Mouse (Mus musculus) limb, embryonic 14.5 days (tissue): ENCODE data around the gene Thg1l. TPM values are rescaled to one million over a fixed set of nuclear protein-coding genes. Genes with fewer than 3 reads are reported as not detected.

ENCODE experiments used
- ATAC-seq: fragments of 200-750 bp; cut with Nextera tagmentation; 2 replicates; pipeline ENCODE4 v1.8.0; 2017; ENCODE audit warnings: low read depth, moderate number of reproducible peaks, moderate TSS enrichment; ENCODE audit not compliant: low FRiP score
- DNase-seq: peaks from one replicate; pipeline ENCODE4 v3.0.0-alpha.2; 2015; ENCODE audit warnings: low spot score
- H3K27ac ChIP-seq: fragments of 300-500 bp; sonication (generic); replicated peaks from 2 replicates; pipeline ENCODE4 v1.5.1; 2014; ENCODE audit warnings: low read depth, mild to moderate bottlenecking, low read length, moderate library complexity, mixed read lengths
- H3K27me3 ChIP-seq: fragments of 300-500 bp; sonication (generic); 2 replicates; pipeline ENCODE4 v1.6.1; 2014; ENCODE audit warnings: low read length, mixed read lengths; ENCODE audit not compliant: control insufficient read depth, insufficient read depth
- H3K36me3 ChIP-seq: fragments of 300-500 bp; sonication (generic); 2 replicates; pipeline ENCODE4 v1.6.1; 2014; ENCODE audit warnings: mild to moderate bottlenecking, low read length, moderate library complexity, mixed read lengths; ENCODE audit not compliant: control insufficient read depth, insufficient read depth
- H3K4me1 ChIP-seq: fragments of 300-500 bp; sonication (generic); 2 replicates; pipeline ENCODE4 v1.6.1; 2014; ENCODE audit warnings: antibody characterized with exemption, low read length, mixed read lengths; ENCODE audit not compliant: control insufficient read depth, insufficient read depth
- H3K4me2 ChIP-seq: fragments of 300-500 bp; sonication (generic); replicated peaks from 2 replicates; pipeline ENCODE4 v1.6.1; 2014; ENCODE audit warnings: low read depth, mild to moderate bottlenecking, low read length, moderate library complexity; ENCODE audit not compliant: severe bottlenecking
- H3K4me3 ChIP-seq: fragments of 300-500 bp; sonication (generic); replicated peaks from 2 replicates; pipeline ENCODE4 v1.5.1; 2014; ENCODE audit warnings: low read length
- H3K9ac ChIP-seq: fragments of 300-500 bp; sonication (generic); 2 replicates; pipeline ENCODE4 v1.6.1; 2014; ENCODE audit warnings: mild to moderate bottlenecking, low read depth, low read length, moderate library complexity; ENCODE audit not compliant: severe bottlenecking
- H3K9me3 ChIP-seq: fragments of 300-500 bp; sonication (generic); 2 replicates; pipeline ENCODE4 v1.6.1; 2016; ENCODE audit warnings: low read length; ENCODE audit not compliant: control insufficient read depth
- POLR2A ChIP-seq: fragments of 200-500 bp; IDR thresholded peaks from 2 replicates; pipeline ENCODE4 v1.8.0; 2012; ENCODE audit warnings: inconsistent platforms, mild to moderate bottlenecking, moderate library complexity, borderline replicate concordance; ENCODE audit not compliant: insufficient read depth, insufficient read length; ENCODE audit errors: extremely low read depth
- WGBS: fragments of 180-500 bp; shearing (Covaris S2); extraction: QIAGEN DNeasy Blood & Tissue Kit; methylation state at CpG from one replicate; pipeline ENCODE4 v1.1.7; 2014; 5-methylcytosine and 5-hydroxymethylcytosine counted together
- polyA plus RNA-seq, 2 experiments: library from polyadenylated mRNA; depleted of rRNA in 1 of 2; stranded (reverse) in 1 of 2; unstranded in 1 of 2; fragments of >200 nt; fragmentation: Nextera tagmentation in 1 of 2; extraction: Ambion mirVana in 1 of 2; gene quantifications; 2 replicates each; pipeline versions ENCODE4 v1.2.1 to v1.2.3; 2012 to 2014

The Thg1l gene
- polyA plus RNA-seq, 2 experiments: 11.2 to 15.0 TPM

DNA sequence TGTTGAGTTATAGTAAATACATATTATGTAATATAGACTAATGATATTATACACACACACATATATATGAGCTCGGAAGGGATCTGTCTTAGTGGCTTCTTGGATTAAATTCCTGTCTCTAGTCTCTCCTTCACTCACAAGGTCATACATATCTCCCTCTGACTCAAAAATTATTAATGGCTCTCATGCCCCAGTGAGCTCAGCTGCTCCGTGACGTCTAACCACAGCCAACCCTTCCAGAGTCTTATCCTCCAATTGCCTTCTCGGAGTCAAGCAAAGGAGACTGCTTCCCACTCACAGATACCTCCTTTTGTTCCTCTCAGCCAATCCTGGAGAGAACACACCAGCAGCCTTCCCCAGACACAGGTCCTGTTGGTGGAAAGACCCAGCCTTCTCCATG is 36.5 kb downstream of the Thg1l start:
- ATAC-seq (no peak), DNase-seq (no peak)
- no peaks in the 10 kb centered on the region for H3K9me3 ChIP-seq
- no peak for TF ChIP-seq POLR2A
- no peaks in the 10 kb centered on the region for H3K36me3 ChIP-seq
- no peaks in the 10 kb centered on the region for H3K27me3 ChIP-seq
- H3K4me3 ChIP-seq: no peak overlapping the region
- 85% methylated on average over 4 of the region's 4 CpGs for WGBS
- H3K9ac ChIP-seq: no peak overlapping the region
- no peak overlapping the region for H3K27ac ChIP-seq
- no peak overlapping the region for H3K4me2 ChIP-seq
- H3K4me1 ChIP-seq: 0 out of 2 replicates have a peak, but pooled peaks cover 7% of the 10 kb centered on the region

DNA sequence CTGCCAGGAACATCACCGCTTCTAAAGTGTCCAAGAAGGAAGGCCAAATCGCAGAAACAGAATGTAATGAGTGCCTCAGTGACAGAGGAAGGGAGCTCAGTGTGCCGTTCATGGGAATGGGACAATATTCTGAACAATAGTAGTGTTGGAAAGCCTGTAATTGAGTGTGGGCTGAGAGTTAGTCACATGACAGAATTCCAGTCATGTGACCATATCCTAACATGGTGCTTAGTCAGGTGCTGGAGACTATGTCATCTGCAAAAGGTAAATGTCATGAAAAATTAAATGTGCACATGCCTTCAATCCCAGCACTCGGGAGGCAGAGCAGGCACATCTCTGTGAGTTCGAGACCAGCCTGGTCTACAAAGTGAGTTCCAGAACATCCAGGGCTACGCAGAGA is 37.3 kb downstream of the Thg1l start:
- Histone ChIP-seq H3K4me2 (no peak overlapping the region), H3K27ac (no peak overlapping the region), H3K9ac (no peak overlapping the region), H3K9me3 (no peaks in the 10 kb centered on the region), H3K36me3 (no peaks in the 10 kb centered on the region), H3K27me3 (no peaks in the 10 kb centered on the region), H3K4me1 (0 out of 2 replicates have a peak, but pooled peaks cover 7% of the 10 kb centered on the region), H3K4me3 (no peak overlapping the region)
- ATAC-seq (no peak), DNase-seq (no peak)
- no peak for TF ChIP-seq POLR2A
- 93% methylated on average over 6 of the region's 6 CpGs for WGBS

DNA sequence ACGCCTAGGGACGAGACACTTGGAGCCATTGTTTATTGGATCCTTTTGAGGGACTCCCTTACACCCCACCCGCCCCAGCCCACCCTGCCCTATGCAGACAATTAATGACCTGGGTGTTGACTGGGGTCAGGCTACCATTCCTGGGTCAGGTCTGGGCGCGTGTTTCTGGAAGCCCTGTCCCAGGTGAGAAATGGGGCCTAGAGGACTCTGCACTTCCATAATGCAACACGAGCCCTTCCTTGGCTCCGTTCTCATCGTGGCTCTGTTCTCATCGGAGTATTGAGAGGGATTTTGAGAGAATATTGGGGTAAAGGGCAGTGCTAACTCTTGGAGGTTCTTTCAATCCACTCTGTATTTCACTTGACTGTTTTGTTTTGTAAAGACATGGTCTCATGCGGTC is 39.1 kb downstream of the Thg1l start:
- 86% methylated on average over 10 of the region's 10 CpGs for WGBS
- DNase-seq: no peak
- H3K27ac ChIP-seq: no peak overlapping the region
- H3K36me3 ChIP-seq: peaks cover 9% of the 10 kb centered on the region; the same call in 1 of the 2 replicates
- ATAC-seq: no peak
- H3K9me3 ChIP-seq: no peaks in the 10 kb centered on the region
- 0 out of 2 replicates have a peak, but pooled peaks cover 2% of the 10 kb centered on the region for H3K4me1 ChIP-seq
- H3K27me3 ChIP-seq: no peaks in the 10 kb centered on the region
- no peak overlapping the region for H3K4me2 ChIP-seq
- no peak for TF ChIP-seq POLR2A
- no peak overlapping the region for H3K9ac ChIP-seq
- H3K4me3 ChIP-seq: no peak overlapping the region

DNA sequence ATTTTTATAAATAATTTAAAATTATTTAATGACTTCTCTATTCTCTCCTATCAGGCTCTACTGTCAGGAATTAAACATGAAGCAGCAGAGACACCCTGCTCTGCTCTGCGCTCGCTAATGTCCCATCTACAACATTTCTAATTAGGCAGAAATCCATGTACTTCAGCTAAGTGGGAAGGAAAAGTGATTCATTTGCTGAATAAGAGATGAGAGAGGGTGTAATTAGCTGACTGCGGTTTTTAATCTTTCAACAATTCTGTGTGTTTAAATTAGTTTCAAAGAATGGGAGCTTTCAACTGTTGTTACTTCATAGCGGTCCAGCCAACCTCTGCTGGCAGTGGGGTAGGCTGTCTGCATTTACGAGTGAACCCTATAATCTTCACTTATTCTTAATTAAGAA is 44.6 kb downstream of the Thg1l start:
- no peaks in the 10 kb centered on the region for H3K27me3 ChIP-seq
- 93% methylated on average over 5 of the region's 5 CpGs for WGBS
- DNase-seq (no peak), ATAC-seq (no peak)
- H3K9me3 ChIP-seq: no peaks in the 10 kb centered on the region
- no peak for TF ChIP-seq POLR2A
- H3K4me2 ChIP-seq: no peak overlapping the region
- no peak overlapping the region for H3K4me3 ChIP-seq
- no peak overlapping the region for H3K9ac ChIP-seq
- no peaks in the 10 kb centered on the region for H3K4me1 ChIP-seq
- no peak overlapping the region for H3K27ac ChIP-seq
- H3K36me3 ChIP-seq: peaks cover 56% of the 10 kb centered on the region

DNA sequence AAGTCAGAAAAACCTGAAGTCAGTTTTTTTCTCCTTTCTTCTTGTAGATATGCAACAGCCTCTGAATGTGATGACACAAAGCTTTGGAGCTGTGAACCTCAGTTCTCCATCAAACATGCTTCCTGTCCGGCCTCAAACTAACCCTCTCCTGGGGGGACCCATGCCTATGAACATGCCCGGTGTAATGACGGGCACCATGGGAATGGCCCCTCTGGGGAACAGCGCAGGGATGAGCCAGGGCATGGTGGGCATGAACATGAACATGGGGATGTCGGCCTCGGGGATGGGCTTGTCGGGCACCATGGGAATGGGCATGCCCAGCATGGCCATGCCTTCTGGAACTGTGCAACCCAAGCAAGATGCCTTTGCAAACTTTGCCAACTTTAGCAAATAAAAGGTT is 46.4 kb downstream of the Thg1l start:
- H3K9ac ChIP-seq: no peak overlapping the region
- WGBS: 93% methylated on average over 7 of the region's 7 CpGs

DNA sequence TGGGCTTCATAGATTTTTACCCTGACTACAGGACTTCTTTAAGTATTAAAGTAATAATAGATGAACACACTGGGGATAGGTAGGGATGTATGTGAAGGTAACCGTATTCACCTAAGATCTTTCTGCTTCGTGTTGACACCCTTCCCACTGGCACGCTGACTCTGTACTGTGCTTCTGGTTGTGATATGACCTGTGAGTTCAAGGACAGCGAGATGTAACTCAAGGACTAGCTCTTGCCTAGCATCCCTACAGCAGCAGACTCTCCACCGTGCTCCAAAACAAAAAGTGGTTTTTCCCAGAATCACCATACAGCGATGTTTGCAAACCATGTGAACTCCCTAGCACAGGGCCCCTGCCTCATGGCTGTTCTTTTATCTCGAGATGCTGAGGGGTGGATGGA is 47.2 kb downstream of the Thg1l start:
- H3K36me3 ChIP-seq: peaks cover 71% of the 10 kb centered on the region
- no peak for ATAC-seq
- no peak overlapping the region for H3K27ac ChIP-seq
- H3K4me3 ChIP-seq: no peak overlapping the region
- H3K27me3 ChIP-seq: no peaks in the 10 kb centered on the region
- no peaks in the 10 kb centered on the region for H3K4me1 ChIP-seq
- no peaks in the 10 kb centered on the region for H3K9me3 ChIP-seq
- H3K9ac ChIP-seq: no peak overlapping the region
- DNase-seq: no peak
- TF ChIP-seq POLR2A: no peak
- H3K4me2 ChIP-seq: no peak overlapping the region
- WGBS: 94% methylated on average over 7 of the region's 7 CpGs

More for the DNA sequence above, 46.4 kb downstream of the Thg1l start:
- Histone ChIP-seq H3K27ac (no peak overlapping the region), H3K4me2 (no peak overlapping the region), H3K4me1 (no peaks in the 10 kb centered on the region), H3K4me3 (no peak overlapping the region), H3K27me3 (no peaks in the 10 kb centered on the region), H3K36me3 (peaks cover 63% of the 10 kb centered on the region), H3K9me3 (no peaks in the 10 kb centered on the region)
- no peak for DNase-seq
- TF ChIP-seq POLR2A: no peak
- ATAC-seq: no peak
